ENCODE assay signal across 14 mouse cellular contexts in genomic region chr10:18034408-18034807, GRCm38 (mm10).
"Had no signal": no experiment of that assay in that cellular context is flagged by ENCODE, and none has a peak within 500 bp of the region (broad histone marks: within the 10 kb centered on the region; RNA-seq: fewer than 3 reads in every experiment).

No protein-coding gene starts in this region.

- H3K4me2 ChIP-seq: lung, embryonic 14.5 days; midbrain, embryonic 12.5 days; neural tube, embryonic 12.5 days; stomach, embryonic 15.5 days had no signal

- H3K36me3 ChIP-seq: midbrain, embryonic 10.5 days; midbrain, embryonic 12.5 days; neural tube, embryonic 12.5 days; stomach, embryonic 15.5 days had no signal

- H3K27me3 ChIP-seq: midbrain, embryonic 12.5 days; neural tube, embryonic 12.5 days; stomach, embryonic 15.5 days had no signal

- H3K9ac ChIP-seq: lung, embryonic 14.5 days; midbrain, embryonic 12.5 days; neural tube, embryonic 12.5 days; stomach, embryonic 15.5 days had no signal

- H3K4me1 ChIP-seq: midbrain, embryonic 10.5 days; midbrain, embryonic 12.5 days; neural tube, embryonic 12.5 days; stomach, embryonic 15.5 days had no signal

- H3K9me3 ChIP-seq: midbrain, embryonic 10.5 days; midbrain, embryonic 12.5 days; neural tube, embryonic 12.5 days; stomach, embryonic 15.5 days had no signal

- H3K27ac ChIP-seq: midbrain, embryonic 10.5 days; midbrain, embryonic 12.5 days; neural tube, embryonic 12.5 days; stomach, embryonic 15.5 days; stomach, postnatal 0 days had no signal

- DNase-seq: lung, adult 18-20 months; lung, embryonic 14.5 days; lung, postnatal 10 days; lung, postnatal 4 days; midbrain, embryonic 14.5 days; right cerebral cortex, postnatal 14 days; thymus, adult 2 months; thymus, postnatal 36 days had no signal

- ATAC-seq: midbrain, embryonic 16.5 days had no signal

- H3K4me3 ChIP-seq: midbrain, embryonic 10.5 days; midbrain, embryonic 12.5 days; neural tube, embryonic 12.5 days; stomach, embryonic 15.5 days had no signal
